Mouse (Mus musculus): Measurements from ENCODE around the gene Arl15. TPM values are rescaled to one million over a fixed set of nuclear protein-coding genes. Genes with fewer than 3 reads are reported as not detected.

The Arl15 gene
- polyA plus RNA-seq, 1 experiment from 2014 or later: 3.7 TPM

GRCm38 (mm10) chr13:114202806-114203570 lies 408.7 kb downstream of the Arl15 start:
- WGBS: 87% methylated on average over 15 of the region's 15 CpGs

More at GRCm38 (mm10) chr13:114202806-114203570, 408.7 kb downstream of the Arl15 start:
- Histone ChIP-seq H3K27ac (replicated peaks) (no peak overlapping the region), H3K9me3 (ENCODE audit: control insufficient read depth, low read length) (no peaks in the 10 kb centered on the region), H3K4me1 (replicated peaks; ENCODE audit: control insufficient read depth, insufficient read depth) (no peaks in the 10 kb centered on the region), H3K27me3 (ENCODE audit: control insufficient read depth, insufficient read depth, low read length) (no peaks in the 10 kb centered on the region), H3K4me2 (replicated peaks; ENCODE audit: low read depth) (no peak overlapping the region), H3K9ac (ENCODE audit: low read length) (no peak overlapping the region), H3K36me3 (ENCODE audit: control insufficient read depth, insufficient read depth, low read length) (no peaks in the 10 kb centered on the region), H3K4me3 (ENCODE audit: low read depth, low read length) (no peak overlapping the region)
- TF ChIP-seq EP300 (optimal IDR thresholded peaks at IDR 0.05) (no peak), CTCF (IDR thresholded peaks at IDR 0.05; ENCODE audit: low read depth) (no peak)
- no peak for DNase-seq (ENCODE audit: low spot score)
- ATAC-seq (ENCODE audit: low FRiP score, low TSS enrichment): no peak

Other genes starting within 250 kb of the Arl15 start
- gene Snx18, start 175.9 kb upstream of the Arl15 start, polyA plus RNA-seq (2015; fragmentation: Nextera tagmentation; extraction: Ambion mirVana): 15.6 and 18.0 TPM in 2 replicates
- 0.17 TPM in 1 of 2 replicates, not detected in the other for gene Hspb3, start 130.8 kb upstream of the Arl15 start, polyA plus RNA-seq (2015; fragmentation: Nextera tagmentation; extraction: Ambion mirVana)